Mouse (Mus musculus) forebrain, embryonic 14.5 days (tissue): ENCODE measurements around the gene Daxx. TPM values are rescaled to one million over a fixed set of nuclear protein-coding genes. Genes with fewer than 3 reads are reported as not detected.

Experiments
- ATAC-seq: fragments of 200-750 bp; cut with Nextera tagmentation; 2 replicates; pipeline ENCODE4 v1.8.0; 2017; ENCODE audit warnings: mild to moderate bottlenecking, moderate library complexity
- DNase-seq: peaks from one replicate; pipeline ENCODE4 v3.0.0-alpha.2; 2015; ENCODE audit warnings: low spot score
- H3K27ac ChIP-seq: fragments of 300-500 bp; sonication (generic); 2 replicates; pipeline ENCODE4 v1.5.1; 2014; ENCODE audit warnings: low read depth, mild to moderate bottlenecking, control low read depth, low read length, moderate library complexity
- H3K27me3 ChIP-seq: fragments of 300-500 bp; sonication (generic); replicated peaks from 2 replicates; pipeline ENCODE4 v1.6.1; 2014; ENCODE audit warnings: low read length, control low read depth, mixed read lengths; ENCODE audit not compliant: control insufficient read depth, insufficient read depth
- H3K36me3 ChIP-seq: fragments of 300-500 bp; sonication (generic); 2 replicates; pipeline ENCODE4 v1.6.1; 2014; ENCODE audit warnings: low read length, control low read depth; ENCODE audit not compliant: control insufficient read depth, insufficient read depth
- H3K4me1 ChIP-seq: fragments of 300-500 bp; sonication (generic); 2 replicates; pipeline ENCODE4 v1.6.1; 2014; ENCODE audit warnings: antibody characterized with exemption, low read length, control low read depth; ENCODE audit not compliant: control insufficient read depth, insufficient read depth
- H3K4me2 ChIP-seq: fragments of 300-500 bp; sonication (generic); 2 replicates; pipeline ENCODE4 v1.6.1; 2014; ENCODE audit warnings: mild to moderate bottlenecking, control low read depth, low read length
- H3K4me3 ChIP-seq: fragments of 300-500 bp; sonication (generic); 2 replicates; pipeline ENCODE4 v1.5.1; 2014; ENCODE audit warnings: low read depth, low read length, control low read depth
- H3K9ac ChIP-seq: fragments of 300-500 bp; sonication (generic); 2 replicates; pipeline ENCODE4 v1.6.1; 2014; ENCODE audit warnings: mild to moderate bottlenecking, low read length, control low read depth, moderate library complexity
- H3K9me3 ChIP-seq: fragments of 300-500 bp; sonication (generic); replicated peaks from 2 replicates; pipeline ENCODE4 v1.6.1; 2016; ENCODE audit warnings: low read length, control low read depth, mixed read lengths; ENCODE audit not compliant: control insufficient read depth
- WGBS: fragments of 180-500 bp; shearing (Covaris S2); extraction: QIAGEN DNeasy Blood & Tissue Kit; methylation state at CpG from one replicate; pipeline ENCODE4 v1.1.7; 2014; 5-methylcytosine and 5-hydroxymethylcytosine counted together
- polyA plus RNA-seq: library from polyadenylated mRNA; unstranded; fragments of >200 nt; fragmentation: Nextera tagmentation; extraction: Ambion mirVana; gene quantifications from 2 replicates; pipeline ENCODE4 v1.2.1, GENCODE M21; 2014

The Daxx gene
- polyA plus RNA-seq, 1 experiment from 2014 or later = 43.3 TPM

DNA sequence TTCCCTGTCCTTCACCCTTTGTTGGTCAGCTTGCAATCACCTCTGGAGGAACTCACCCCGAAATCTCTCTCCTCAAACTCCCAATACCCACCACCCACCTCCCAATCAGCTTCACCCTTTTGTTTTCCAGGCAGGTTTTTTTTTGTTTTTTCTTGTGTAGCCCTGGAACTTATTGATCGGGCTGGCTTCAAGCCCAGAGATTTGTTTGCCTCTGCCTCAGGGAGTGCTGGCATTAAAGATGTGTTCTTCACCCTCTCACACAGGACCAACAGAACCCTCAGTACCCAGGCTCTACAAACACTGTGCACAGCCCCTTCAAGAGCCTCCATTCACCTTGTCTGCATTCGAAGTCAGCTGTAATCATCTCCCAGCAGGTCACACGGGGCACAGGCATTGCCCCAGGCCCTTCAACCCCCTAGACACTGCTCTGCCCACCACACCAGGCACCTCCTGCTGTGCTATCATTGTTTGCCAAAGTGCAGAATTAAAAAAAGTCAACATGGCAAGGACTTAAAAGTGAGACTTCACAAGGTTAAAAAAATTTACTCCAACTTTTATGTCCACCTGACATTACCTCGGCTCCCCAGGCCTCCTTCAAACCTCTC, 44.8 kb downstream of the Daxx start:
- no peak for DNase-seq
- Histone ChIP-seq H3K4me2 (peak overlapping the region; percentile 89), H3K4me3 (peak overlapping the region; percentile 75), H3K9ac (peak overlapping the region; percentile 85), H3K4me1 (peaks cover 29% of the 10 kb centered on the region), H3K27ac (no peak overlapping the region), H3K27me3 (no peaks in the 10 kb centered on the region), H3K9me3 (no peaks in the 10 kb centered on the region), H3K36me3 (peaks cover 55% of the 10 kb centered on the region)
- WGBS = 27% methylated on average over 5 of the region's 5 CpGs
- no peak for ATAC-seq

DNA sequence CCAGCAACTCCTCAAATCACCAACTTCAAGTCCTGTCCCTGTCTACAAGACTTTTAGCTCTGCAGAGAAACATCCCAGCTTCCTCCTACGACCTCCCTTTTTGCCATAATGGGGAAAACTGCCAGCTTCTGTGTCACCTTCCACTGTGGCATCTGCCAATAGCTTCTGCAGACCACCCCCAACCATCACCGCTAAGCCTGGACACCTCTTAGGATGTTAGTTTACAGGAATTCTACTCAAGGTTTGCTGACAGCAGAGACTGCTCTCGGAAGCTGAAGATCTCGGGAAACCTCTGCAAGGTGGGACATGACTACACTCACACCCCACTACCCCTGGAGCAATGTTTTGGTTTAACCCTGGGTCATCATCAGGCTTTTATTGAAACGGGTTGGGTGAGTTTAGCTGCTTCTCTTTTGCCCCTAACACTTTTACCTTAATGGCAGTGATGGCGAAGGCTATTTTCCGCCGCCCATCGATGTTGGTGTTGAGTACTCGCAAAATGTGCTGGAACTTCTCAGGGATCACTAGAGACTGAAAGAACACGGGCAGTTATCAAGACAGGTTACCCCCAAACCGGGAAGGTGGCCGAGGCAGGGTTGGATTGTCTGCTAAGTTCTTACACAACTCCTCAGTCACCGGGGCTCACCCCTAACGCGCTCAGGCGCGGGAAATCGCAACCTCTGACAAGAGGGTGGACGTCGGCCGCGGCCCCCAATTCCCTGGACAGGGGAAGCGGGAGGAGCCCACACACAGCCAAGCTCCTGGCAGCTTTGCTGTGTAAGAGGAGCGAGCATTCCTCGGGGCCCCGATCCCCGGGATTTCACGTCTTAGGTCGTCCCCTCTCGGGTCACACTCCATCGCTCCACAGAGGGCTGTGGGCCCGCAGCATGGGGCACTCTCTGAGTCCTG, 45.7 kb downstream of the Daxx start:
- Histone ChIP-seq H3K4me1 (peaks cover 29% of the 10 kb centered on the region), H3K9me3 (no peaks in the 10 kb centered on the region), H3K36me3 (peaks cover 55% of the 10 kb centered on the region), H3K4me2 (peak overlapping the region; percentile 89), H3K4me3 (peak overlapping the region; percentile 75), H3K27ac (peak overlapping the region; percentile 80), H3K27me3 (no peaks in the 10 kb centered on the region), H3K9ac (peak overlapping the region; percentile 85)
- no peak for DNase-seq
- 1% methylated on average over 31 of the region's 33 CpGs for WGBS
- peak; percentile 45 for ATAC-seq

DNA sequence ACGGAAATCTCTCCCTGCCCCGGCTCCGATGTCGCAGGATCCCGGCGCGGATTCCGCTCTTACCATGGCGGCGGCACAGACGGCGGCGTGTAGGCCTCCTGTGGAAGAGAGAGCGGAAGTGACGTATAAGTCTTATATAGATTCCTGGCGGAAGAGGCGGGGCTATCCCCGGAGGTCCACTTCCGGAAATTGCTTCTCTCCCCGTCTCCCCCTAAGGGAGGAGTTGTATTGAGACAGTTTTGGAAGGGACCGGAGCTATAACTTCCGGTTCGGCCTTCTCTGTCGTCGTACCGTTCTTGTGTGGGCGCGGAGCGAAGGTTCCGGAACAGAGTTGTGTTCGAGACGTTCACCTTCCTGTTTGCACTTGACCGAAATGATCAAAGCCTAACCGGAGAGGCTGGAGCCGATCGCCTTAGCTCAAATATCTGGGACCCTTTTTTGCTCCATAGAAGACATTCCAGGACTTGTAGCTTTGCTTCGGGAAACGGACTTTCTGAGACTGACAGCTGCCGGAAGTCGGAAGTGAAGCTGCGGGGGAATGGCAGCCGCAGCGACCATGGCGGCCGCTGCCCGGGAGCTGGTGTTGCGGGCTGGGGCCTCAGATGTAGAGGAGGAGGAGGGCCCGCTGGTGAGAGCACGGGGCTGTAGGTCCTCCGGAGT, 46.5 kb downstream of the Daxx start, which contains the start of the genes Vps52 and Rps18:
Gene Vps52, plus strand, starts transcription at position 258 of the 660 bp plus-strand sequence.
Gene Rps18, minus strand, starts transcription at position 447 of the 660 bp plus-strand sequence.
- under 1% methylated on average over 50 of the region's 50 CpGs for WGBS
- Histone ChIP-seq H3K27me3 (no peaks in the 10 kb centered on the region), H3K4me3 (peak within 1 kb of the TSS; percentile 75), H3K9me3 (no peaks in the 10 kb centered on the region), H3K27ac (peak within 1 kb of the TSS; percentile 80), H3K4me1 (peaks cover 22% of the 10 kb centered on the region), H3K4me2 (peak within 1 kb of the TSS; percentile 89), H3K36me3 (peaks cover 51% of the 10 kb centered on the region), H3K9ac (peak within 1 kb of the TSS; percentile 85)
- ATAC-seq (peak; percentile 90), DNase-seq (peak; percentile 99)

- Histone ChIP-seq H3K9ac (peak overlapping the region; percentile 83), H3K27ac (peak overlapping the region; percentile 80), H3K4me3 (peak overlapping the region; percentile 75), H3K4me2 (peak overlapping the region; percentile 74), H3K27me3 (no peaks in the 10 kb centered on the region), H3K36me3 (peaks cover 57% of the 10 kb centered on the region), H3K4me1 (peaks cover 22% of the 10 kb centered on the region), H3K9me3 (no peaks in the 10 kb centered on the region)
- 10% methylated on average over 10 of the region's 10 CpGs for WGBS
- ATAC-seq (no peak), DNase-seq (no peak)
Observed at GRCm38 (mm10) chr17:33956336-33956735, 47.1 kb downstream of the Daxx start.

DNA sequence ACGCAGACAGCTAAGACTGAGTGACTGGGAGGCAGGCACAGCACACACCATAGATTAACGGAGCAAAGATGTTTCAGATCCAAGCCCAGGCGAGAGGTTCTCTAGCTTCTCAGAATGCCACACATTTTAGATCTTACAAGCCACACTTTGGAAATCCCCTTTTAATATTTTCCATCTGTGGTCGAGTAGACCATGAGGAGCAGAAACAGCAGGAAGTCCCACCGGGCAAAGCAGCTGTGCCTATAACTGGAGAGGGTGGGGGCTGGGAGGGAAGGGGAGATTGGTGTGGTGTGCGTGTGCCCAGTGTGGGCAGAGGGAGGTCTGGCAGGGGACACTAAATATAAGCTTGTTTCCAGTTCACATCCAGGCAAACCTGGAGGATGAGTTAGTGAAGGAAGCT, 48.3 kb downstream of the Daxx start:
- peaks cover 16% of the 10 kb centered on the region for H3K4me1 ChIP-seq
- no peaks in the 10 kb centered on the region for H3K9me3 ChIP-seq
- no peak overlapping the region for H3K9ac ChIP-seq
- WGBS = 92% methylated on average over 6 of the region's 6 CpGs
- H3K4me2 ChIP-seq = no peak overlapping the region
- no peaks in the 10 kb centered on the region for H3K27me3 ChIP-seq
- no peak for ATAC-seq
- no peak overlapping the region for H3K4me3 ChIP-seq
- DNase-seq = no peak
- no peak overlapping the region for H3K27ac ChIP-seq
- H3K36me3 ChIP-seq = peaks cover 58% of the 10 kb centered on the region

DNA sequence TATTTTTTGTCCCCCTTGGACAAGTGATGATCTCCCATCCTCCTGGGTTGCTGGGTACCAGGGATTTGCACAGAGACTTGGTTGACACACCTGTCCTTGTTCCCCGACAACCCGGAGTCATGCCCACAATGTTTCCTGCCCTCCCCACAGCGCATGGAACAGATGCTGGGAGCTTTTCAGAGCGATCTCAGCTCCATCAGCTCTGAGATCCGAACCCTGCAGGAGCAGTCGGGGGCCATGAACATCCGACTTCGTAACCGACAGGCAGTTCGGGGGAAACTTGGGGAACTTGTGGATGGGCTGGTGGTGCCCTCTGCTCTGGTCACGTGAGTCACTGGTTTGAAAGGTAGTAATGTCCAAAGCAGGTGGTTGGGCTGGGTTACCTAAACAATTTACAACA, 49.2 kb downstream of the Daxx start:
- DNase-seq (no peak), ATAC-seq (no peak)
- H3K27me3 ChIP-seq = no peaks in the 10 kb centered on the region
- H3K4me2 ChIP-seq = no peak overlapping the region
- H3K4me1 ChIP-seq = peaks cover 16% of the 10 kb centered on the region
- peaks cover 58% of the 10 kb centered on the region for H3K36me3 ChIP-seq
- no peak overlapping the region for H3K27ac ChIP-seq
- H3K9me3 ChIP-seq = no peaks in the 10 kb centered on the region
- no peak overlapping the region for H3K4me3 ChIP-seq
- no peak overlapping the region; the same call in 1 of the 2 replicates for H3K9ac ChIP-seq
- WGBS = 93% methylated on average over 11 of the region's 11 CpGs

DNA sequence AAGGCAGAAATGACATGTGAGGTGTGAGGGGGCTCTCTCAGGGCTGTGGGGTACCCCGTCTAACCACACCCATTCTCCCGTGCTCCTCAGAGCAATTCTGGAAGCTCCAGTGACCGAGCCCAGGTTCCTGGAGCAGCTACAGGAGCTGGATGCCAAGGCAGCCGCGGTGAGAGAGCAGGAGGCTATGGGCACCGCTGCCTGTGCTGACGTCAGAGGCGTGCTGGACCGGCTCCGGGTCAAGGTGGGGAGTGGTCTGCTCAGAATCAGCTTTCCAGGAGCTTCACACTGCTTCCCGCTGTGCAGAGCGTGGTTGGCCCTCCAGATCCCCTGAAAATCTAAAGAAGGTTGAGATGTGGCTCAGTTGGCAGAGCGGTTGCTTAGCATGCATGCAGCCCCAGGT, 49.9 kb downstream of the Daxx start:
- Histone ChIP-seq H3K27me3 (no peaks in the 10 kb centered on the region), H3K36me3 (peaks cover 57% of the 10 kb centered on the region), H3K9ac (no peak overlapping the region; the same call in 1 of the 2 replicates), H3K4me1 (peaks cover 13% of the 10 kb centered on the region), H3K4me2 (no peak overlapping the region), H3K9me3 (no peaks in the 10 kb centered on the region), H3K4me3 (no peak overlapping the region), H3K27ac (no peak overlapping the region)
- WGBS = 95% methylated on average over 13 of the region's 13 CpGs
- no peak for ATAC-seq
- no peak for DNase-seq

DNA sequence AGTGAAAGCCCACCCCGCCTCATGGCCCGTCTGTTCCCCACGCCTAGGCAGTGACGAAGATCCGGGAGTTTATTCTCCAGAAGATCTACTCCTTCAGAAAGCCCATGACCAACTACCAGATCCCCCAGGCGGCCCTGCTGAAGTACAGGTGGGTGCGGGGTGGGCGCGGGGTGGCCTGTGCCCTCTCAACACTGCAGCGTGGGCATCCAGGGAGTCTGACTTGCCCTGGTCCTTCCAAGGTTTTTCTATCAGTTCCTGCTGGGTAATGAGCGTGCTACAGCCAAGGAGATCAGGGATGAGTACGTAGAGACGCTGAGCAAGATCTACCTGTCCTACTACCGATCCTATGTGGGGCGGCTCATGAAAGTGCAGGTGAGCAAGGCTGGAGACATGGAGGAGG, 50.7 kb downstream of the Daxx start:
- DNase-seq (no peak), ATAC-seq (no peak)
- Histone ChIP-seq H3K27me3 (no peaks in the 10 kb centered on the region), H3K4me1 (peaks cover 7% of the 10 kb centered on the region), H3K36me3 (peaks cover 58% of the 10 kb centered on the region), H3K4me2 (no peak overlapping the region), H3K4me3 (no peak overlapping the region), H3K27ac (no peak overlapping the region), H3K9me3 (no peaks in the 10 kb centered on the region), H3K9ac (no peak overlapping the region)
- WGBS = 94% methylated on average over 15 of the region's 15 CpGs
